Mouse (Mus musculus) intestine, embryonic 14.5 days (tissue): ENCODE measurements at regions not wholly inside any gene's neighbourhood (a gene's known extent, or its start where the extent isn't known, plus 50 kb on each side); places are given as distances from the start of the nearest gene placed in this dataset.

Experiments used
- ATAC-seq: fragments of 200-750 bp; cut with Nextera tagmentation; replicated peaks from 2 replicates; pipeline ENCODE4 v1.8.0; 2017; ENCODE audit warnings: low read depth, moderate number of reproducible peaks, moderate TSS enrichment, moderate library complexity; ENCODE audit not compliant: low FRiP score, low TSS enrichment
- DNase-seq: peaks from one replicate; pipeline ENCODE4 v3.0.0-alpha.2; 2018; ENCODE audit warnings: low spot score
- H3K27ac ChIP-seq: fragments of 300-500 bp; sonication (generic); 2 replicates; pipeline ENCODE4 v1.5.1; 2014; ENCODE audit warnings: low read depth, mild to moderate bottlenecking, control low read depth
- H3K27me3 ChIP-seq: fragments of 300-500 bp; sonication (generic); replicated peaks from 2 replicates; pipeline ENCODE4 v1.6.1; 2014; ENCODE audit warnings: low read length, control low read depth; ENCODE audit not compliant: control insufficient read depth, insufficient read depth
- H3K36me3 ChIP-seq: fragments of 300-500 bp; sonication (generic); 2 replicates; pipeline ENCODE4 v1.6.1; 2014; ENCODE audit warnings: low read length, control low read depth; ENCODE audit not compliant: control insufficient read depth, insufficient read depth
- H3K4me1 ChIP-seq: fragments of 300-500 bp; sonication (generic); replicated peaks from 2 replicates; pipeline ENCODE4 v1.6.1; 2014; ENCODE audit warnings: low read length, control low read depth, mixed read lengths; ENCODE audit not compliant: control insufficient read depth, insufficient read depth
- H3K4me2 ChIP-seq: fragments of 300-500 bp; sonication (generic); 2 replicates; pipeline ENCODE4 v1.6.1; 2014; ENCODE audit warnings: low read length
- H3K4me3 ChIP-seq: fragments of 300-500 bp; sonication (generic); 2 replicates; pipeline ENCODE4 v1.5.1; 2014; ENCODE audit warnings: low read depth, low read length, control low read depth, mixed read lengths
- H3K9ac ChIP-seq: fragments of 300-500 bp; sonication (generic); 2 replicates; pipeline ENCODE4 v1.6.1; 2014; ENCODE audit warnings: mild to moderate bottlenecking, low read length
- H3K9me3 ChIP-seq: fragments of 300-500 bp; sonication (generic); 2 replicates; pipeline ENCODE4 v1.6.1; 2016; ENCODE audit warnings: low read length, control low read depth; ENCODE audit not compliant: control insufficient read depth
- WGBS: fragments of 180-500 bp; shearing (Covaris S2); extraction: QIAGEN DNeasy Blood & Tissue Kit; methylation state at CpG from one replicate; pipeline ENCODE4 v1.1.7; 2014; 5-methylcytosine and 5-hydroxymethylcytosine counted together

GRCm38 (mm10) chr10:25118674-25119670, 188.7 kb downstream of the Akap7 start:
- WGBS, result 37% methylated on average over 17 of the region's 17 CpGs
- Histone ChIP-seq H3K27ac (peak overlapping the region; percentile 64), H3K4me2 (peak overlapping the region; percentile 11; the same call in 1 of the 2 replicates)

GRCm38 (mm10) chr10:25114316-25114715, 187.0 kb upstream of the Arg1 start:
- Histone ChIP-seq H3K9me3 (no peaks in the 10 kb centered on the region), H3K4me2 (no peak overlapping the region), H3K4me3 (no peak overlapping the region), H3K36me3 (no peaks in the 10 kb centered on the region), H3K27me3 (no peaks in the 10 kb centered on the region), H3K9ac (no peak overlapping the region), H3K4me1 (no peaks in the 10 kb centered on the region; the same call in 1 of the 2 replicates), H3K27ac (no peak overlapping the region)
- DNase-seq, result no peak
- 84% methylated on average over 4 of the region's 4 CpGs for WGBS
- ATAC-seq, result no peak

More at GRCm38 (mm10) chr10:25118674-25119670, 188.7 kb downstream of the Akap7 start:
- H3K36me3 ChIP-seq, result no peaks in the 10 kb centered on the region
- no peak overlapping the region for H3K9ac ChIP-seq
- no peaks in the 10 kb centered on the region for H3K4me1 ChIP-seq
- no peaks in the 10 kb centered on the region for H3K9me3 ChIP-seq
- peak; percentile 88 for ATAC-seq
- no peak overlapping the region for H3K4me3 ChIP-seq
- DNase-seq, result no peak
- H3K27me3 ChIP-seq, result no peaks in the 10 kb centered on the region

GRCm38 (mm10) chr10:25112449-25113171, 185.3 kb upstream of the Arg1 start:
- no peaks in the 10 kb centered on the region; the same call in 1 of the 2 replicates for H3K4me1 ChIP-seq
- 62% methylated on average over 12 of the region's 12 CpGs for WGBS
- ATAC-seq, result no peak

GRCm38 (mm10) chr10:25111636-25112422, 184.5 kb upstream of the Arg1 start:
- ATAC-seq, result no peak

More at GRCm38 (mm10) chr10:25112449-25113171, 185.3 kb upstream of the Arg1 start:
- Histone ChIP-seq H3K36me3 (no peaks in the 10 kb centered on the region), H3K4me2 (no peak overlapping the region), H3K4me3 (no peak overlapping the region), H3K27me3 (no peaks in the 10 kb centered on the region), H3K9me3 (no peaks in the 10 kb centered on the region), H3K9ac (no peak overlapping the region), H3K27ac (no peak overlapping the region)
- DNase-seq, result no peak

GRCm38 (mm10) chr10:25111181-25111580, 183.9 kb upstream of the Arg1 start:
- H3K9ac ChIP-seq, result no peak overlapping the region
- no peaks in the 10 kb centered on the region for H3K27me3 ChIP-seq
- H3K36me3 ChIP-seq, result no peaks in the 10 kb centered on the region
- H3K9me3 ChIP-seq, result no peaks in the 10 kb centered on the region
- no peak for ATAC-seq
- no peak overlapping the region for H3K4me2 ChIP-seq
- no peak overlapping the region for H3K4me3 ChIP-seq
- WGBS, result 46% methylated on average over 7 of the region's 7 CpGs
- DNase-seq, result no peak
- no peaks in the 10 kb centered on the region; the same call in 1 of the 2 replicates for H3K4me1 ChIP-seq
- H3K27ac ChIP-seq, result no peak overlapping the region

More at GRCm38 (mm10) chr10:25111636-25112422, 184.5 kb upstream of the Arg1 start:
- no peak overlapping the region for H3K4me2 ChIP-seq
- no peaks in the 10 kb centered on the region; the same call in 1 of the 2 replicates for H3K4me1 ChIP-seq
- H3K9me3 ChIP-seq, result no peaks in the 10 kb centered on the region
- DNase-seq, result no peak
- 14% methylated on average over 11 of the region's 11 CpGs for WGBS
- no peak overlapping the region for H3K4me3 ChIP-seq
- no peak overlapping the region for H3K27ac ChIP-seq
- H3K9ac ChIP-seq, result no peak overlapping the region
- no peaks in the 10 kb centered on the region for H3K27me3 ChIP-seq
- no peaks in the 10 kb centered on the region for H3K36me3 ChIP-seq

GRCm38 (mm10) chr10:25098070-25098469, 170.8 kb upstream of the Arg1 start:
- H3K9me3 ChIP-seq, result no peaks in the 10 kb centered on the region
- WGBS, result 55% methylated on average over 4 of the region's 4 CpGs
- H3K27ac ChIP-seq, result no peak overlapping the region
- H3K4me1 ChIP-seq, result no peaks in the 10 kb centered on the region
- no peaks in the 10 kb centered on the region for H3K27me3 ChIP-seq
- no peak overlapping the region for H3K4me3 ChIP-seq
- H3K4me2 ChIP-seq, result no peak overlapping the region
- no peak overlapping the region for H3K9ac ChIP-seq
- DNase-seq, result no peak
- ATAC-seq, result no peak
- no peaks in the 10 kb centered on the region for H3K36me3 ChIP-seq

GRCm38 (mm10) chr10:25089705-25090386, 162.6 kb upstream of the Arg1 start:
- WGBS, result 58% methylated on average over 4 of the region's 4 CpGs
- no peak for DNase-seq
- Histone ChIP-seq H3K4me1 (no peaks in the 10 kb centered on the region), H3K4me2 (no peak overlapping the region), H3K4me3 (no peak overlapping the region), H3K36me3 (no peaks in the 10 kb centered on the region), H3K27me3 (no peaks in the 10 kb centered on the region), H3K9me3 (no peaks in the 10 kb centered on the region), H3K9ac (no peak overlapping the region), H3K27ac (0 out of 2 replicates have a peak overlapping the region, but pooled peaks have one; percentile 1)
- peak; percentile 19; the same call in 1 of the 2 replicates for ATAC-seq
